Mouse (Mus musculus) lung, postnatal 0 days (tissue): ENCODE measurements at regions not wholly inside any gene's neighbourhood (a gene's known extent, or its start where the extent isn't known, plus 50 kb on each side); places are given as distances from the start of the nearest gene placed in this dataset.

ENCODE experiments used
- CTCF ChIP-seq: IDR thresholded peaks from 2 replicates; pipeline ENCODE4 v1.5.1; 2016; ENCODE audit warnings: antibody characterized with exemption, mild to moderate bottlenecking
- EP300 ChIP-seq: IDR thresholded peaks from 2 replicates; pipeline ENCODE4 v1.6.1; 2016; ENCODE audit warnings: antibody characterized with exemption, mild to moderate bottlenecking, control low read depth

- TF ChIP-seq CTCF = no peak
- no peak for TF ChIP-seq EP300
Measured at GRCm38 (mm10) chr8:15628584-15628983, 582.7 kb upstream of the BB014433 start.
